Mouse (Mus musculus): Measurements from ENCODE around the gene Slc12a8.

GRCm38 (mm10) chr16:33686056-33686455 is 168.9 kb downstream of the Slc12a8 start:
- TF ChIP-seq CTCF (IDR thresholded peaks at IDR 0.05; ENCODE audit: low read depth) (no peak), EP300 (IDR thresholded peaks at IDR 0.05; ENCODE audit: low read depth) (no peak)

Measured in heart, postnatal 0 days (tissue).